In the genomic region with DNA sequence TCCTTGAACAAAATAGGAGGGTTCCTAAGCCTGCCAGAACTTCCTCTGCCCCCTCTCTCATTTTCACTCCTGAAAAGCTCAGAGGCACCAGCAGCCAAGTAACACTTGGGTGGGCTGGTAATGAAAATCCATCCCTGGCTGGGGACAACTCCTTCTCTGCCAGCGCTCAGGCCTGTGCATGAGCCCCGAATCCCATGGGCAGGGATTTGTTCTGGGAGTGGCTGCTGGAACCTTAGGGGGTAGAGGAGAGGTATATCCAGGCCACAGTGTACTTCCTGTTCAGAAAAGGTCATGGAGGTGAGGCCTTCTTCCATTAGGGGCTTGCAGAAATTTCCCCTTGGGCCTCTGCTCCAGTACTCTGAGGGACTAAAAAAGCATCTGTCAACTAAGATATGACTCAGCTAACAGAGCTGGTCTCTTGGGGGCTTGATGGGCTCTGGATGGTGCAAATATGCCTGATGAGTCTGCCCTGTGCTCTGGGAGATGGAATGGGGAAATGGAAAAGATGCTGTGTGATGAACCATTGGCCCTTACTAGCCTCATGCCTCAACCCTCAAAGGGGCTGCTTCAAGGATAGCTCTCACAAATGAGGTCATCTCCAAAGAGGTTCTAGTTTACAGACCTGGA, we compare ENCODE assay signal across 12 mouse cellular contexts.
DNase-seq lines count a peak whose midpoint lies in the region; ATAC-seq and TF ChIP-seq lines count a peak whose summit lies in the region.
"Had no signal": no experiment of that assay in that cellular context is flagged by ENCODE, and none has a peak within 500 bp of the region (broad histone marks: within the 10 kb centered on the region; RNA-seq: fewer than 3 reads in every experiment).

No protein-coding gene starts in this region.

- 40% methylated on average over 2 of the region's 2 CpGs for WGBS in limb, embryonic 15.5 days

- peak overlapping the region; percentile 51; the same call in 1 of the 2 replicates for H3K27ac ChIP-seq in limb, embryonic 15.5 days
- H3K27ac ChIP-seq: macrophage; stomach, postnatal 0 days had no signal

- no peak for DNase-seq in frontal cortex, postnatal 25 days (ENCODE audit: low spot score in 2 of 2)
- DNase-seq in brain, embryonic 14.5 days (ENCODE audit: low read depth), result peak; percentile 35
- peak; percentile 21 for DNase-seq in heart, adult 8-10 months (ENCODE audit: low spot score)
- DNase-seq in kidney, postnatal 14 days, result no peak
- DNase-seq in lung, postnatal 36 days, result no peak
- DNase-seq in cerebellum, adult 9-11 months, result no peak
- DNase-seq: cerebellum, adult 8-10 months; kidney, postnatal 25 days had no signal

- H3K4me3 ChIP-seq in limb, embryonic 15.5 days, result no peak overlapping the region

- H3K4me2 ChIP-seq in limb, embryonic 15.5 days, result no peak overlapping the region

- no peak overlapping the region for H3K9ac ChIP-seq in limb, embryonic 15.5 days

- peaks cover 20% of the 10 kb centered on the region for H3K4me1 ChIP-seq in limb, embryonic 15.5 days

- TF ChIP-seq CTCF in brain, embryonic 14.5 days (IDR thresholded peaks at IDR 0.05; ENCODE audit: borderline replicate concordance, extremely low read depth, insufficient read depth, insufficient read length), result no peak

- no peaks in the 10 kb centered on the region for H3K27me3 ChIP-seq in limb, embryonic 15.5 days

- H3K9me3 ChIP-seq in limb, embryonic 15.5 days, result no peaks in the 10 kb centered on the region

- no peaks in the 10 kb centered on the region for H3K36me3 ChIP-seq in limb, embryonic 15.5 days

- no peak for TF ChIP-seq POLR2A in brain, embryonic 14.5 days (IDR thresholded peaks at IDR 0.05; ENCODE audit: borderline replicate concordance, extremely low read depth, insufficient read depth, insufficient read length, poor library complexity, severe bottlenecking)

- ATAC-seq in frontal cortex, adult (ENCODE audit: low TSS enrichment), result peak; percentile 48; the same call in 1 of the 2 replicates
- no peak for ATAC-seq in limb, embryonic 15.5 days (ENCODE audit: insufficient number of reproducible peaks, low FRiP score, low TSS enrichment, low read depth)

Comparison
In these comparisons a context has a peak if more than half of its experiments do, and no peak if none do; other contexts are left out.
1. DNase-seq: peak in brain, embryonic 14.5 days (single experiment) and heart, adult 8-10 months (single experiment); none in frontal cortex, postnatal 25 days (0 of 2), kidney, postnatal 14 days (single experiment), lung, postnatal 36 days (single experiment) and cerebellum, adult 9-11 months (single experiment).